Mouse (Mus musculus): ENCODE data around the gene Rab23.

Rab23 gene

GRCm38 (mm10) chr1:33768091-33768787 lies 48.6 kb downstream of the Rab23 start:
- DNase-seq (ENCODE audit: low spot score), result no peak

GRCm38 (mm10) chr1:33768827-33769226 lies 49.1 kb downstream of the Rab23 start:
- no peak for DNase-seq (ENCODE audit: low spot score)

DNA sequence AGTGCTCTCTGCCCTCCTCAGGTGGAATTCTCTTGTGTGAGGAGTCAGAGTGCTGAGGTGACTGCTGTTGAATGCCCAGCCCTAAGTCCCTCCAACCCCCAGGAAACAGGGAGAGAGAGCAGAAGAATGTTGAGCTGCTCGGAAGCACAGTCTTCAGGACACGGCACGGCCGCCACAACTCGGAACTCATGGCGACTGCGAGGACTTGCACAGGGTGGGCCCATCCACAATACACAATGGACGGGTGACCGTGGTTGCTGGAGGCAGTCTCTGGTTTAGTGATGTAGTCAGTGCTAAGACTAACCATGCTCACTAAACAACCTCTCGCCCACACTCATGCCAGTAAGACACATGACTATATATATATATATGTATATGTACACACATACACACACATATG lies 51.9 kb downstream of the Rab23 start:
- DNase-seq (ENCODE audit: low spot score), result no peak

- DNase-seq (ENCODE audit: low spot score), result no peak
These were observed 52.4 kb downstream of the Rab23 start for GRCm38 (mm10) chr1:33772106-33772505.

DNA sequence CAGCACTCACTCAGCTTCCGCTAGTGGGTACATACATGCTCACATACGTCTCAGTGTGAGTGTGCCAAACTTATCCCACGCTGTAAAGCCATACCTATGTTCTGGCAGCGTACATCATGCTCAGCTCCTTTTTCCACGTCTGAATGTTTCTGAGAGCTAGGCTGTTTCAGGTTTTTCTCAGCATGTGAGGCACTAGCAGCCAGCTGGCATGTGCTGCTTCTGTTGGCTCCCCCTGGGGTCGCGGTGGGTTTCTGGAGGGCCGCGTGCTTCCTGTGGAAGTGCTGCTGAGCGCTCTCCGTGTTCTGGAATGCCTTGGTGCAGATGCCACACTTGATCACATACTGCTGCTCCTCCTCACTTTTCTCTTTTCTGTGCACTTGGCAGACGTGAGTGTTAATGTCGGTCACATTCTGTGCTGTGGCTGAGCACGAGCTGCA lies 56.5 kb downstream of the Rab23 start:
- no peak for DNase-seq (ENCODE audit: low spot score)

- DNase-seq (ENCODE audit: low spot score), result no peak
These were observed 64.9 kb downstream of the Rab23 start for GRCm38 (mm10) chr1:33784561-33784960.

DNA sequence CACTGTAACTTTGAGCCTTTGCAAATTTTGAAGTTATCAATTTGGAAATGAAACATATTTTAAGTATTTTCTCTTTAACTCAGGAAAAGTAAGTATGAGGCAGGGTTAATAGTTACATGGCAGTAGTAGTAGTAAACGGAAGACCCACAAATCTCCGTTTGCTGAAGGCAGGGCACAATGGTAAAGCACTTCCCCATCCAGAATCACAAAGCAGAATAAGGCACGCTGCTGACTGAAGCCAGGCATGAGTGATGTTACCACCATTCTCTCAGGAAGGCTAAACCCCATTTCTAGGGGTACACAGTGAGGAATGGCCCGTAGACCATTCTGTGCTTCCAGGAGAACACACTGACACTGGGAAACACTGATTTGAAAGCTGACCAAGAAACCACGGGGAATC lies 68.4 kb downstream of the Rab23 start:
- DNase-seq (ENCODE audit: low spot score), result no peak

- DNase-seq (ENCODE audit: low spot score), result no peak
These were observed 68.8 kb downstream of the Rab23 start for GRCm38 (mm10) chr1:33788493-33788892.

Data from left cerebral cortex, adult 11 months (tissue).